Mouse (Mus musculus) heart, adult 9 months (tissue): ENCODE measurements around the gene Cfap126.
"Not testable (repeated sequence)": the region's sequence is repeated elsewhere in the genome, so short reads cannot be mapped to it uniquely, and the experiment has no call there.

Source experiments
- DNase-seq, 2 experiments: peaks; one replicate each; pipeline ENCODE4 v3.0.0; 2022; ENCODE audit warnings: low spot score in 2 of 2

The Cfap126 gene

GRCm38 (mm10) chr1:171113873-171114299, at the start of gene Cfap126:
Gene Cfap126 (plus strand): TSS chr1:171113918.
- DNase-seq, result peak; percentile 95

GRCm38 (mm10) chr1:171064491-171065242, 49.1 kb upstream of the Cfap126 start, which contains the start of gene Fcgr3:
Gene Fcgr3 (minus strand): TSS chr1:171064935.
- peak; percentile 82 to 85 for DNase-seq

GRCm38 (mm10) chr1:171065243-171065587, 48.5 kb upstream of the Cfap126 start:
- DNase-seq, result peak in 1 of 2 experiments; percentile 48

- DNase-seq, result peak in 1 of 2 experiments; percentile 30
These were observed 48.0 kb upstream of the Cfap126 start for GRCm38 (mm10) chr1:171065768-171066167.

- not testable (repeated sequence) for DNase-seq
These were observed 47.1 kb upstream of the Cfap126 start for GRCm38 (mm10) chr1:171066583-171066982.

GRCm38 (mm10) chr1:171067928-171068327, 45.8 kb upstream of the Cfap126 start:
- DNase-seq, result not testable (repeated sequence)

- DNase-seq, result peak in 1 of 2 experiments; percentile 32
These were observed 44.2 kb upstream of the Cfap126 start for GRCm38 (mm10) chr1:171069508-171069907.

- DNase-seq, result not testable (repeated sequence)
These were observed 42.8 kb upstream of the Cfap126 start for GRCm38 (mm10) chr1:171070879-171071278.

GRCm38 (mm10) chr1:171071726-171072125, 42.0 kb upstream of the Cfap126 start:
- not testable (repeated sequence) for DNase-seq

- not testable (repeated sequence) for DNase-seq
These were observed 41.5 kb upstream of the Cfap126 start for GRCm38 (mm10) chr1:171072217-171072616.

- DNase-seq, result peak in 1 of 2 experiments; percentile 50
These were observed 39.4 kb upstream of the Cfap126 start for GRCm38 (mm10) chr1:171074283-171074682.

GRCm38 (mm10) chr1:171076176-171076575, 37.5 kb upstream of the Cfap126 start:
- DNase-seq, result not testable (repeated sequence)

GRCm38 (mm10) chr1:171077192-171077591, 36.5 kb upstream of the Cfap126 start:
- not testable (repeated sequence) for DNase-seq

- not testable (repeated sequence) for DNase-seq
These were observed 35.8 kb upstream of the Cfap126 start for GRCm38 (mm10) chr1:171077955-171078354.

GRCm38 (mm10) chr1:171078419-171078818, 35.3 kb upstream of the Cfap126 start:
- DNase-seq, result not testable (repeated sequence)

- DNase-seq, result not testable (repeated sequence)
These were observed 34.4 kb upstream of the Cfap126 start for GRCm38 (mm10) chr1:171079345-171079744.

- DNase-seq, result not testable (repeated sequence)
These were observed 33.9 kb upstream of the Cfap126 start for GRCm38 (mm10) chr1:171079825-171080224.

GRCm38 (mm10) chr1:171081512-171082231, 32.0 kb upstream of the Cfap126 start:
- DNase-seq, result not testable (repeated sequence)

GRCm38 (mm10) chr1:171085718-171086117, 28.0 kb upstream of the Cfap126 start:
- DNase-seq, result no peak

- DNase-seq, result not testable (repeated sequence)
These were observed 25.4 kb upstream of the Cfap126 start for GRCm38 (mm10) chr1:171088237-171088869.

- DNase-seq, result no peak
These were observed 23.8 kb upstream of the Cfap126 start for GRCm38 (mm10) chr1:171089891-171090290.

- no peak for DNase-seq
These were observed 23.0 kb upstream of the Cfap126 start for GRCm38 (mm10) chr1:171090761-171091160.
